Comparison of ENCODE assay signal across 17 mouse cellular contexts in genomic region chr7:124335635-124336034, GRCm38 (mm10).
A peak's percentile ranks its signal among the peaks of the same experiment; 100 is the strongest.
DNase-seq lines count a peak whose midpoint lies in the region; ATAC-seq lines count a peak whose summit lies in the region.
"Had no signal": no experiment of that assay in that cellular context is flagged by ENCODE, and none has a peak within 500 bp of the region (broad histone marks: within the 10 kb centered on the region; RNA-seq: fewer than 3 reads in every experiment).

No protein-coding gene starts in this region.

- H3K9ac ChIP-seq in lung, embryonic 15.5 days = no peak overlapping the region
- H3K9ac ChIP-seq in embryonic facial prominence, embryonic 13.5 days = no peak overlapping the region
- H3K9ac ChIP-seq in lung, embryonic 16.5 days (ENCODE audit: low read length) = no peak overlapping the region
- H3K9ac ChIP-seq in forebrain, embryonic 16.5 days (replicated peaks; ENCODE audit: low read depth, low read length) = no peak overlapping the region
- H3K9ac ChIP-seq: hindbrain, embryonic 13.5 days; limb, embryonic 13.5 days; liver, postnatal 0 days; midbrain, embryonic 12.5 days had no signal

- no peaks in the 10 kb centered on the region for H3K4me1 ChIP-seq in lung, embryonic 15.5 days
- peaks cover 11% of the 10 kb centered on the region for H3K4me1 ChIP-seq in embryonic facial prominence, embryonic 13.5 days
- H3K4me1 ChIP-seq in lung, embryonic 16.5 days (replicated peaks; ENCODE audit: control insufficient read depth, insufficient read depth, low read length) = no peaks in the 10 kb centered on the region
- H3K4me1 ChIP-seq in forebrain, embryonic 16.5 days (replicated peaks; ENCODE audit: control insufficient read depth, insufficient read depth, low read length) = no peaks in the 10 kb centered on the region
- H3K4me1 ChIP-seq: hindbrain, embryonic 13.5 days; midbrain, embryonic 12.5 days had no signal

- no peak overlapping the region for H3K4me2 ChIP-seq in lung, embryonic 15.5 days
- H3K4me2 ChIP-seq in embryonic facial prominence, embryonic 13.5 days = no peak overlapping the region
- H3K4me2 ChIP-seq in lung, embryonic 16.5 days (ENCODE audit: low read depth, low read length) = no peak overlapping the region
- H3K4me2 ChIP-seq in forebrain, embryonic 16.5 days (ENCODE audit: low read length) = no peak overlapping the region
- H3K4me2 ChIP-seq: hindbrain, embryonic 13.5 days; limb, embryonic 13.5 days; midbrain, embryonic 12.5 days had no signal

- no peaks in the 10 kb centered on the region for H3K36me3 ChIP-seq in lung, embryonic 15.5 days
- no peaks in the 10 kb centered on the region for H3K36me3 ChIP-seq in embryonic facial prominence, embryonic 13.5 days
- no peaks in the 10 kb centered on the region for H3K36me3 ChIP-seq in lung, embryonic 16.5 days (ENCODE audit: control insufficient read depth, insufficient read depth, low read length)
- H3K36me3 ChIP-seq in forebrain, embryonic 16.5 days (ENCODE audit: control insufficient read depth, insufficient read depth) = no peaks in the 10 kb centered on the region
- H3K36me3 ChIP-seq: hindbrain, embryonic 13.5 days; limb, embryonic 13.5 days; midbrain, embryonic 12.5 days had no signal

- no peak overlapping the region for H3K4me3 ChIP-seq in lung, embryonic 15.5 days
- H3K4me3 ChIP-seq in embryonic facial prominence, embryonic 13.5 days = no peak overlapping the region
- no peak overlapping the region for H3K4me3 ChIP-seq in lung, embryonic 16.5 days (ENCODE audit: low read length)
- H3K4me3 ChIP-seq in forebrain, embryonic 16.5 days (replicated peaks; ENCODE audit: low read length) = no peak overlapping the region
- H3K4me3 ChIP-seq: heart, adult 2 months; hindbrain, embryonic 13.5 days; limb, embryonic 13.5 days; midbrain, embryonic 12.5 days had no signal

- no peak for DNase-seq in lung, adult 18-20 months
- DNase-seq in skeletal muscle tissue, adult 2 months (ENCODE audit: low read depth, low spot score) = peak; percentile 2
- DNase-seq in urinary bladder, postnatal 10 days (ENCODE audit: low spot score) = no peak
- no peak for DNase-seq in kidney, adult 8-10 months
- DNase-seq: adrenal gland, adult 8-10 months; cerebellum, adult 8-10 months; heart, adult 2 months; kidney, adult 9 months; liver, postnatal 0 days; right cerebral cortex, postnatal 25 days had no signal

- no peaks in the 10 kb centered on the region for H3K27me3 ChIP-seq in lung, embryonic 15.5 days
- no peaks in the 10 kb centered on the region for H3K27me3 ChIP-seq in embryonic facial prominence, embryonic 13.5 days
- no peaks in the 10 kb centered on the region for H3K27me3 ChIP-seq in lung, embryonic 16.5 days (ENCODE audit: control insufficient read depth, insufficient read depth, low read depth, low read length)
- H3K27me3 ChIP-seq in forebrain, embryonic 16.5 days (replicated peaks; ENCODE audit: control insufficient read depth, insufficient read depth, low read length) = no peaks in the 10 kb centered on the region
- H3K27me3 ChIP-seq: hindbrain, embryonic 13.5 days; limb, embryonic 13.5 days; midbrain, embryonic 12.5 days had no signal

- H3K9me3 ChIP-seq in lung, embryonic 15.5 days = no peaks in the 10 kb centered on the region
- no peaks in the 10 kb centered on the region for H3K9me3 ChIP-seq in embryonic facial prominence, embryonic 13.5 days
- no peaks in the 10 kb centered on the region for H3K9me3 ChIP-seq in lung, embryonic 16.5 days (ENCODE audit: control insufficient read depth, low read length)
- H3K9me3 ChIP-seq in forebrain, embryonic 16.5 days (ENCODE audit: control insufficient read depth, low read length) = no peaks in the 10 kb centered on the region
- H3K9me3 ChIP-seq: hindbrain, embryonic 13.5 days; limb, embryonic 13.5 days; midbrain, embryonic 12.5 days had no signal

- no peak overlapping the region for H3K27ac ChIP-seq in lung, embryonic 15.5 days
- peak overlapping the region; percentile 12; the same call in 1 of the 2 replicates for H3K27ac ChIP-seq in embryonic facial prominence, embryonic 13.5 days
- H3K27ac ChIP-seq in lung, embryonic 16.5 days (ENCODE audit: low read length) = no peak overlapping the region
- H3K27ac ChIP-seq in forebrain, embryonic 16.5 days (ENCODE audit: low read length) = no peak overlapping the region
- H3K27ac ChIP-seq: heart, adult 2 months; hindbrain, embryonic 13.5 days; limb, embryonic 13.5 days; midbrain, embryonic 12.5 days had no signal

- WGBS in lung, embryonic 15.5 days = 41% methylated on average over 1 of the region's 1 CpGs
- 16% methylated on average over 1 of the region's 1 CpGs for WGBS in embryonic facial prominence, embryonic 13.5 days
- WGBS in lung, embryonic 16.5 days = 62% methylated on average over 1 of the region's 1 CpGs
- WGBS in forebrain, embryonic 16.5 days = 77% methylated on average over 1 of the region's 1 CpGs

- ATAC-seq in lung, embryonic 15.5 days (ENCODE audit: borderline replicate concordance, extremely low read depth, low FRiP score, low TSS enrichment) = peak; percentile 70; the same call in 1 of the 2 replicates
- ATAC-seq in embryonic facial prominence, embryonic 13.5 days (ENCODE audit: insufficient number of reproducible peaks, insufficient read depth, low FRiP score, low TSS enrichment, low read depth) = peak; percentile 37; the same call in 1 of the 2 replicates
- peak; percentile 87 for ATAC-seq in lung, embryonic 16.5 days (ENCODE audit: low read depth)
- no peak for ATAC-seq in forebrain, embryonic 16.5 days
- ATAC-seq: liver, postnatal 0 days had no signal
